Mouse (Mus musculus) thymus, postnatal 36 days (tissue): ENCODE measurements at regions not wholly inside any gene's neighbourhood (a gene's known extent, or its start where the extent isn't known, plus 50 kb on each side); places are given as distances from the start of the nearest gene placed in this dataset.
A peak's percentile ranks its signal among the peaks of the same experiment; 100 is the strongest.

Experiments used
- DNase-seq, 2 experiments: peaks; one replicate each; pipeline ENCODE4 v3.0.0; 2022; ENCODE audit warnings: mixed read lengths in 2 of 2

DNA sequence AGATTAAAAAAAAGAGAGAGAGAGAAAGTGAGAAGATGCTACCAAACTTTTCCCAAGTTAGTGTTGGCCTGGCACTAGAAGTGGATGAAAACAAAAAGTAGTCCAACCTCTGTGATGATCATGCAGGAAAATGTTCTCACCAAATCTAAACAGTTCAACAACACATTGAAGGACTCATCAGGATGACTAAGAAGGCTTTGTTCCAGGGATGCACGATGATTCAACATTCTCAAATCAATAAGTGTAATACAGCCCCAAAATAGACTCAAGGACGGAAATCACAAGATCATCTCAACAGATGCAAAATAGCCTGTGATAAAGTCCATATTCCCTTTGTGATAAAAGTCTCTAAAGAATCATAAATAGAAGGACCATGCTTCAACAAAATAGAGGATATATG, 106.3 kb downstream of the Cysltr2 start:
- no peak for DNase-seq

DNA sequence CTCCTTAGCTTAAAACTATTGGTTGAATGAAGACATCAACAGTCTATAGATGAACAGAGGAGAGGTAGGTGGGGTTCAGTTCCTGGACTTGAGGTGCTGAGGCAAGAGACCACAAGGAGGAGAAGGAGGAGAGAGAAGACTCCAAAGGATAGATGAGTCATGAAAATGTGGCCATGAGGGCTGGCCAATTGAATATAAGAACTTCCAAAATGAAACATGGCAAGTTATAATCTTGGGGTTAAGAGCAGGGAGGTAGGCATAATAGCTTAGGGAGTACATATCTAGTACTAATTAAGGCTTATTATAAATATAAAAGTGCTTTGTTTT, 109.9 kb downstream of the Cysltr2 start:
- DNase-seq = no peak

DNA sequence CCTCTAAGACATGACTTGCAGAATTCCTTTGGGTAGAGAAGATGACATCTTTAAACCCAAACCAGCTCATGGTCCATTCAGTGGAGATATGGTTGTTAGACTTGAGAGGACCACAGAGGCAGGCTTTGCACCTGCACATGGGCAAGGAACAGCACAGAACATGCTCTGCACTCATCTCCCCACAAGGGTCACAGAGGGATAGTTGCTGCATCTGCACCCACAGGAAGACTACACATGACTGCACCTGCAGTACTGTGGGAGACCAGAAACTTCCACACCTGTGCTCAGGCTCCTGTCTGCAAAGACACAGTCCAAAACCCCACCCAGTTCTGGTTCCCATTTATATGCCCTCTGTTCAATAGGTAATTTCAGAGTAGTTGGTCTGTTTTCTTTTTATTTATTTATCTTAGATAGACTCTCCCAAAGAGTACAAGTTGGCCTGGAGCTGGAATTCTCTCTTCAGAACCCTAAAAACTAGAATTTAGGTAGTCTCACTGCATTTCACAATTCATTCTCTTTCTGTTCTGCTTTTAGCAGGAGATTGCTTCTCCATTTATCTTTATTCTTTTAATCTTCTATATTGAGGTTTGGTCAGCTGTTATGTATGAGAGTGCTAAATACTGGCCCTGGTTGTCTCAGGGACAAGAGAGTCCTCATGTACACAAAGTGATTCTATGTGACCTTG, 110.4 kb downstream of the Cysltr2 start:
- DNase-seq = peak; percentile 8 to 48

DNA sequence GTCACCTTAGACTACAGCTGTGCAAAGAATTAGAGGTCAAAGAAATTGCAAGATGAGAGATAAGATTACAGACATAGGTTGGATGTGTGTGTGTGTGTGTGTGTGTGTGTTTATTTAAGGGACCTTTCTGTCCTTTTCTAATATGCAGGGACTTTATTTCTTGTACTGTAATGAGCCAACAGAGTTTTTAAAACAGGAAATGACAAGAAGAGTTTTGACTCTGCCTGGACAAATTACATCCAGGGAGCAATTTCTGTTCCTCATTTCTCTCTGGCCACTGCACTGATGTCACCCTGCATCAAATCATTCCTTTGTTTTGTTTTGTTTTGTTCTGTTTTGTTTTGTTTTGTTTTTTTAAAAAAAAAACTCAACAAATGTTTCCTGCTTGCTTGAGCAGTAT, 115.3 kb downstream of the Cysltr2 start:
- no peak for DNase-seq

DNA sequence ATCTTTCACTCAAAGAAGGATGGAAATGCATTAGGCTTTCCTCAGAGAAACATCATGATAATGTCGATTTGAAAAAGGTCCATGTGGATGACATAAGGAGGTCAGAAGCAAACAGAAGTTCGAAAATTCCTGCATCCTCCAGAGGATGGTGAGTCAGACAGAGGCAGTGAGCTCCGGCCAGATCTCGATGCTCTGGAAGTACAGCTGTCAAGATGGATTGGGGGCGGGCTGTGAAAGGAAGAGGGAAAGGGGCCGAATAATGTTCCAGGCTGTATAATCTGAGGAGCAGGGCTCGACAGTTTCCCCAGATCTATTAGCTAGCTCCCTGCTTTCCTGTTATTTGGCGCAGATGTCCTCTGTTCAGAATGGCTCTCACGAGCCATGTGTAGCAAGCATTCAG, 116.6 kb downstream of the Cysltr2 start:
- no peak for DNase-seq

- no peak for DNase-seq
These were observed 147.6 kb downstream of the Cysltr2 start for GRCm38 (mm10) chr14:72901171-72901926.

- no peak for DNase-seq
These were observed 149.3 kb downstream of the Cysltr2 start for GRCm38 (mm10) chr14:72899630-72900029.

GRCm38 (mm10) chr14:72892316-72892715, 156.6 kb downstream of the Cysltr2 start:
- no peak for DNase-seq

GRCm38 (mm10) chr14:72889663-72890062, 159.3 kb downstream of the Cysltr2 start:
- no peak for DNase-seq

DNA sequence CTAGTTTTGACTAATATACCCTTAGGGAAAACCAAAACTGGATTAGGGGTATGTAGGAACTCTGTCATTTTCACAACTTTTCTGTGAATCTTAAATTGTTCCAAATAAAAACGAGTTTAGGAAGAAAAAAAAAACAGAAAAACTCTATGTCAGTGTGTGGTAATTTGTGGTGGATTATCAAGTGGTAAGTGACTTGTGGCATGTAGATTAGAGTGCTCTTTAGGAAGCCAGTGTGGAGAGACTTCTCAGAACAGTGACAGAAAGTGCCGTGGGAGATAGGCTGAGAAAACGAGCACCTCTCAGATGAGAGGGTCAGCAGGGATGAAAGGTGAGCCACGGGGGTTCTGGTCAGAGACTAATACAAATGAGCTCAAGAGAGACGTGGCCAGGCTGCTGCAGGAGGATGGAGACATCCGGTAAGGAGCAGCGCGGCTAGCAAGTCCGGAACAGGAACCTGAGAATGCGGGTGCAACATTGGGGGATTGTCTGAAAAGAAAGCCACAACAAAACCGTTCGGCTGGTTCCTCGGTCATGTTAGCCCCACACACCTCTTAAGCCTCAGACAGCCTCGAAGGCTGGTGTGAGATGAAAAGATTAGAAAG, 161.3 kb downstream of the Cysltr2 start:
- peak in 1 of 2 experiments; percentile 19 for DNase-seq

DNA sequence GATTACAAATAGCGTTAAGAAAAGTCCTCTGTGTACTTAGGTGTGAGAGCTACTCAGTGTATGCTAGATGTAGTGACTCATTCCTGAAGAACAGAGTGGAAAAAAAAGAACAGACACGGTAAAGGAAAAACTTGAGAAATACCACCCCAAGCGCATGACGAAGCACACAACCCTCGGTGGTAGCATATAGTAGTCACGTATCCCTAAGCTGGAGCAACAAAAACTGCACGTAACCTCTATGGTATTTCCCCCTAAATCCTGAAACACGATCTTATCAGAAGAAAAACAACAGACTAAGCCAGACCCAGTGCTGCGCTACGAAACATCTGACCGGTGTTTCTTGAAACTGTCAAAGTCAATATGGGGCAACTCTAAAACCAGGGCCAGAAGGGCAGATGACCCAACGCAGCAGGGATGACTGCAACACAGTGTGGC, 162.0 kb downstream of the Cysltr2 start:
- no peak for DNase-seq

- no peak for DNase-seq
These were observed 163.1 kb downstream of the Cysltr2 start for GRCm38 (mm10) chr14:72885824-72886223.

DNA sequence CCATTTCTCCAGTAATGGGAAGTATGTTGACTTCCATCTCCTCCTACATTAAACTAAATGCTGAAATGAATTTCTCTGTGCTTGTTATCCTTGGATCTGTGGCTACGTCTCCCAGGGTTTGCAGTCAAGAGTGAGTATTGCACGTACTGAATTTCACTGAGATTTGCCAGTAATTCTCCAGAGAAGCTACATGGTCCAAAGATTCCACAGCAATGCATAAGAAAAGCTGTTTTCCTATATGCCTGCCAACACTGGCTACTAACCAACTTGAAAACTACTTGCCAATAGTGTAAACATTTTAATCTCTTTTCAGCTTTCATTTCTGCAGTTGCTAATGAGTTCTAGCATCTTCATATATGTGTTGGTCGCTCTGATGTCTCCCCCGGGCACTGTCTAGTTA, 164.4 kb downstream of the Cysltr2 start:
- no peak for DNase-seq

DNA sequence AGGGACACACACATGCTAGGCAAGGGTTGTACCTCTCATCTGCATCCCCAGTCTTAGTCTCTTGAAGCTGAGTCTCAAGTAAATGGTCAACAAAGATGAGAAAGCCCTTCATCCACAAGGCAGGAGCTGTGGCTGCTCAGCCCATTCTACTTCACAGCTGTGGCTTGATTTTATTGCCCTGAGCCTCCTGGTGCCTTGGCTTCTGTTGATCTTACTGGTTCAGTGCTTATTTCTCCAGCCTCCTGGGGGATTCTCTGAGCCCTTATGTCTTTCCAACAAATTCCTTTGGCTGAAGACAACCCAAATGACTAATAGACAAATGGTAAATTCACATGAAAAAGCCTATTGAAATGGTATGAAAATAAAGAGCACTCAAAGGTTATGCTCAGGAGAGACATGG, 167.3 kb upstream of the Fndc3a start:
- DNase-seq = no peak

DNA sequence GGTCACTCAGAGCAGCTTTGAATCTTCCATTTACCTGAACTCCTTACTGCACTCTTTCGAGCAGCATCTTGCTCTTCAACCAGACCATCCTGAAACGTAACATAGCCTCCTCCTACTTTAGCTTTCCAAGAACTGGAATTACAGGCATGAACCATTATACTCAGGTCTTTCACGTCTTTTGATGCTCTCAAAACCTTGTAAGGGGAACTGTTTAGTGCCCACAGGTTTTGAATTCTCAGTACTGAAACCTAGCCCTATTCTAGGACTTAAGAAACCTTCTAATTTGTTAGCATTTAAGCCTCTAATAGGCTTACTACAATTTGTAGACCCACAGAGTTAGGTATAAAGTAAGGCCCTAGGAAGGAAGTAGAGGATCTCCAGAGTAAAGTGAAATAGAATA, 163.7 kb upstream of the Fndc3a start:
- no peak for DNase-seq

DNA sequence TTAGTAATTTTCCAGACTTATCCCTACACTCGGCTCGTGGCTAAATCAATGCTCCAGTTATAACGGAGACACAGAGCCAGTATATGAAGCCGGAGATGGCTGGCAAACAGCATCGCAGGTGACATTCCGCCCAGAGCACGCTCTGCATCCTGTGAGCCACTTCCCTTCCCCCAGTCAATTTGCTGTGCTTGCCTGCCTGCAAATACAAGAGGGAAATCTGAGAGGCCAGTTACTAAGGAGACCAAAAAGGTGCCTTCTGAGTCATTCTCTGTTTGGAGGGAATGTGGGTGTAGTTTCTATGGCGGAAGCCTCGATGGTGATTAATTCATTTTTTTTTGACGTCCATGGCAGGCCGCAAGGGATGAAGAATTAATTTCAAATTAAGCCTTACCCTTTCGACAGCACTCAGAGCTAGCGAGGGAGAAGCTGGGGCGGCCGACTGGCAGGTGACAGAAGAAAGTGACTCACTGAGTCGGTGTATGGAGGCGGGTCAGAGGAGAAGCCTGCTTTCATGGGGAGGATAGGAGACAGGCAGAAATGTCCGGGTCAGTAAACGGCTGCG, 159.5 kb upstream of the Fndc3a start:
- peak; percentile 4 to 12 for DNase-seq

GRCm38 (mm10) chr14:72866896-72867295, 157.1 kb upstream of the Fndc3a start:
- no peak for DNase-seq

- DNase-seq = no peak
These were observed 155.7 kb upstream of the Fndc3a start for GRCm38 (mm10) chr14:72865531-72865930.

GRCm38 (mm10) chr14:72864792-72865191, 155.0 kb upstream of the Fndc3a start:
- DNase-seq = no peak

DNA sequence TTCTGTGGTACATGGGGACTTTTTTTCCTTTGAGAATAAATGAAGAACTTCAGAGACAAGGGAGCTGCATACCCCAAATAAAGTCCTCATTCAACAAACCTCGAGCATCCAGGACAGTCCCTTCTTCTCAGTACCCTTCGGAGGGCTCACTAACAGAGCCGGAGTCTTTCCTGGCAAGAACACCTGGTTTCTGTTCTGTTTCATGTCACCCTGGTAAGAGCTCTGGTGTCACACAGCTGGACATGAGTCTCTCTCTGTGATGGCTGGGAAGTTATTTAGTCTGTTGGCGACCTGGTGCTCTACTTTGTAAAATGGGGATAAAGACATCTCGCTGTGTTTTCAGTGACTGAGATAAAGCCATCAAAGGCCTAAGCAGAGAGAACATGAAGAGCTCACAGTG, 154.3 kb upstream of the Fndc3a start:
- DNase-seq = no peak

DNA sequence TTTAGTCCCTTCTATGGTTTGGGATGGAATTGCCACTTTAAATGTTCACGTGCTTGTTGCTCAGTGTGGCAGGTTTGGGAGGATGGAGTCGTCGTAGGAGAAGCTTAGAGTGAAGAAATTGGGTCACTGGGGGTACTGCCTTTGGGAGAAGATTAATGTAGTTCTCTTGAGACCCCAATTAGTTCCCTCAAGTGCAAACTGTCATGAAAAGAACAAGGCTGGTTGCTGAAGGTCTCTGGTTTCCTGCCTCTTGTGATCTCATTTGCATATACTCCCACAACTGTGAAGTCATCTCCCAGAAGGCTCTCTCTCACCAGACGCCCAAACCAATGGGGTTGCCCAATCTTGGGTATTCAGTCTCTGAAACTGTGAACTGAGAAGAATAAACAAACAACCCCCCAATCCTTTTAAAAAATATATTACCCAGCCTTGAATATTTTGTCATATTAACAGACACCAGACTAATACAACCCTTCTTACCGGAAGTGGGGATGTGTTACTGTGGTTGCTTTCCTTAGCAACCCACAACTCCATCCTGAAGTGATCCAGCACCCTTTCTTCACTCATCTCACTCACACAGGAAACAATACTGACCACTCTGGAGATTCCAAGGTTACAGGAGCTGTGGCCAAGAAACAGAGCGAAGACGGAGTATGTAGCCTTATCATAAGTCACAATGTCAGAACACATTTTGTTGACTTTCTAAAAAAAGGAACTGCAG, 153.2 kb upstream of the Fndc3a start:
- no peak for DNase-seq

GRCm38 (mm10) chr14:72854226-72854625, 144.4 kb upstream of the Fndc3a start:
- DNase-seq = no peak

DNA sequence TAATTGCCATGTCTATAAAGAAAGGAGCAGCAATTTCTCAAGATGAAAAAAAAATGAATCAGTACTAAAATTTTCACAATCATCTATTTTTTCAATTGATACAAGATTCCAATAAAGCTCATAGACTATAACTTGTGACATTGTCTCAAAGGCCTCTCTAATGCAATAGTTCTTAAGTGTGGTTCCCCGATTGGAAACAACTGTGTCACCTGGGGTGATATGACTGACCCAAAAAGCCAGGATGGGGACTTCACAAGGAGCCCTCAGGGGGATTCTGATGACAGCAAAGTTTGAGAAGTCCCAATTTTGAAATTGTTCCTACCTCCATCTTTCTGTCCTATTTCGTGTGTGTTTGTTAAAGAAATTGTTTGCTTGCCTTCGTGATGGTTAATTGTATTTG, 143.3 kb upstream of the Fndc3a start:
- no peak for DNase-seq
